Mouse (Mus musculus) limb, embryonic 11.5 days (tissue): Measurements from ENCODE around the gene Pms1. TPM values are rescaled to one million over a fixed set of nuclear protein-coding genes. Genes with fewer than 3 reads are reported as not detected.
A peak's percentile ranks its signal among the peaks of the same experiment; 100 is the strongest.
"Not testable (repeated sequence)": the region's sequence is repeated elsewhere in the genome, so short reads cannot be mapped to it uniquely, and the experiment has no call there.

Source experiments
- ATAC-seq: fragments of 200-750 bp; cut with Nextera tagmentation; 2 replicates; pipeline ENCODE4 v1.8.0; 2017; ENCODE audit warnings: low read depth; ENCODE audit not compliant: insufficient number of reproducible peaks, low FRiP score, low TSS enrichment
- DNase-seq: peaks from one replicate; pipeline ENCODE4 v3.0.0-alpha.2; 2015; ENCODE audit warnings: low spot score
- H3K27ac ChIP-seq: fragments of 300-500 bp; sonication (generic); replicated peaks from 2 replicates; pipeline ENCODE4 v1.5.1; 2014; ENCODE audit warnings: low read depth, mild to moderate bottlenecking, low read length
- H3K27me3 ChIP-seq: fragments of 300-500 bp; sonication (generic); 2 replicates; pipeline ENCODE4 v1.6.1; 2014; ENCODE audit warnings: mild to moderate bottlenecking, low read length, mixed read lengths; ENCODE audit not compliant: control insufficient read depth, insufficient read depth
- H3K36me3 ChIP-seq: fragments of 300-500 bp; sonication (generic); 2 replicates; pipeline ENCODE4 v1.6.1; 2014; ENCODE audit warnings: mild to moderate bottlenecking, low read length, moderate library complexity, mixed read lengths; ENCODE audit not compliant: control insufficient read depth, insufficient read depth
- H3K4me1 ChIP-seq: fragments of 300-500 bp; sonication (generic); 2 replicates; pipeline ENCODE4 v1.6.1; 2014; ENCODE audit warnings: low read length, mixed read lengths; ENCODE audit not compliant: control insufficient read depth, insufficient read depth
- H3K4me2 ChIP-seq: fragments of 300-500 bp; sonication (generic); 2 replicates; pipeline ENCODE4 v1.6.1; 2014; ENCODE audit warnings: low read depth, mild to moderate bottlenecking, moderate library complexity; ENCODE audit not compliant: severe bottlenecking
- H3K4me3 ChIP-seq: fragments of 300-500 bp; sonication (generic); 2 replicates; pipeline ENCODE4 v1.5.1; 2014; ENCODE audit warnings: low read depth, low read length
- H3K9ac ChIP-seq: fragments of 300-500 bp; sonication (generic); 2 replicates; pipeline ENCODE4 v1.6.1; 2014; ENCODE audit warnings: mild to moderate bottlenecking, low read length
- H3K9me3 ChIP-seq: fragments of 300-500 bp; sonication (generic); 2 replicates; pipeline ENCODE4 v1.6.1; 2016; ENCODE audit warnings: low read length; ENCODE audit not compliant: control insufficient read depth
- WGBS: fragments of 180-500 bp; shearing (Covaris S2); extraction: QIAGEN DNeasy Blood & Tissue Kit; methylation state at CpG from one replicate; pipeline ENCODE4 v1.1.7; 2014; 5-methylcytosine and 5-hydroxymethylcytosine counted together
- polyA plus RNA-seq: library from polyadenylated mRNA; unstranded; fragments of >200 nt; fragmentation: Nextera tagmentation; extraction: Ambion mirVana; gene quantifications from 2 replicates; pipeline ENCODE4 v1.2.1, GENCODE M21; 2014

The Pms1 gene
- polyA plus RNA-seq, 1 experiment from 2014 or later: 27.4 TPM

GRCm38 (mm10) chr1:53321662-53322344 is 25.0 kb upstream of the Pms1 start:
- no peak for ATAC-seq
- Histone ChIP-seq H3K36me3 (no peaks in the 10 kb centered on the region; the same call in 1 of the 2 replicates), H3K9ac (no peak overlapping the region), H3K9me3 (no peaks in the 10 kb centered on the region), H3K27ac (no peak overlapping the region), H3K4me1 (no peaks in the 10 kb centered on the region), H3K4me2 (no peak overlapping the region), H3K4me3 (no peak overlapping the region), H3K27me3 (no peaks in the 10 kb centered on the region)
- 93% methylated on average over 4 of the region's 4 CpGs for WGBS
- no peak for DNase-seq

DNA sequence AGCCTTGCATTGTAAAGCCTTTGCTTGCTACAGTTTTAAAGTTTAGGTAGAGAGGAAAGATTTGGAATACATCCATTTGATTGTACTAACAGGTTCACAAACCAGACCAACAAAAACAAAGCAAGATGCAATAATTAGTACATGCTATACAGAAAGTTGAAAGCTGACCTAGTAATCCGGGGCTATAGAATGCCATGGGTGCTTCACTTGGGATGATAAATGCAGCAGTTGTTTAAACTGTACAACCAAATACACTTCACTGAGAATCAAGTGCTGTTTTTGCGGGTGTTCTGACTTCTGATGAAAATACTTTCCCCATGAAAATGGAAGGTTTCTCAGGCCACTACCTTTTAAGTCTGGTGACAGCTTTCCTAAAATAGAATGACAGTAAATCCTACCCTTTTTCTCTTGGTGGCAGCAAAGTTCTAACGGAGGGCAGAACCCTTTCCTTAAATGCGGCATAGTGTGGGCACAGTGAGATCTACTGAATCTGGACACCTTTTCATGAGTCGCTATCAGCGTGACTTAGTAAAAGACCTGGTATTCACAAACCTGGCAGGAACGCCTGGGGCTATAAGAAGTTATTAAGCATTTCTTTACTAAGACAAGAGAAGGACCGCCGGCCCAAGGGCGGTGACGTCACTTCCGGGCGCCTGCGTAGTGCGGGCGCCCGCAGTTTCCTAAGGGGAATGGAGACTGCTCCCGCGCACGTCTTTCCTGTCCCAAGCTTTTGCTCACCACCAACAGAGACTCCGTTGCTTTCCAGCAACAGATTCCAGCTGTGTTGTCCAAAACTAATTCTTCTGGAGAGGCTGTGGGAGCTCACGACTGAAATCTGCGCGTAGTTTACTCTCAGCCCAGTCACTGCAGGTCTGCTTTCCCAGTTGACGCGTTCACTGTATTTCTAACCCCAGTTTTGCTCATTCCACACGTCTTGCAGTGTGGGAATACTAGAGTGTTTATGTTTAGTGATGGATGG is 16.5 kb upstream of the Pms1 start, which contains the start of gene Osgepl1:
Gene Osgepl1 (plus strand): TSS at position 636 of the 979 bp plus-strand sequence.
- peak within 1 kb of the TSS; percentile 50 for H3K4me3 ChIP-seq
- whole genome bisulfite sequencing: 3% methylated on average over 27 of the region's 27 CpGs
- peak; percentile 88 for DNase-seq
- H3K27me3 ChIP-seq: no peaks in the 10 kb centered on the region
- no peaks in the 10 kb centered on the region for H3K4me1 ChIP-seq
- H3K9me3 ChIP-seq: no peaks in the 10 kb centered on the region
- H3K9ac ChIP-seq: peak within 1 kb of the TSS; percentile 63
- peak within 1 kb of the TSS; percentile 52 for H3K4me2 ChIP-seq
- peak within 1 kb of the TSS; percentile 24; the same call in 1 of the 2 replicates for H3K27ac ChIP-seq
- ATAC-seq: peak; percentile 95
- no peaks in the 10 kb centered on the region for H3K36me3 ChIP-seq

DNA sequence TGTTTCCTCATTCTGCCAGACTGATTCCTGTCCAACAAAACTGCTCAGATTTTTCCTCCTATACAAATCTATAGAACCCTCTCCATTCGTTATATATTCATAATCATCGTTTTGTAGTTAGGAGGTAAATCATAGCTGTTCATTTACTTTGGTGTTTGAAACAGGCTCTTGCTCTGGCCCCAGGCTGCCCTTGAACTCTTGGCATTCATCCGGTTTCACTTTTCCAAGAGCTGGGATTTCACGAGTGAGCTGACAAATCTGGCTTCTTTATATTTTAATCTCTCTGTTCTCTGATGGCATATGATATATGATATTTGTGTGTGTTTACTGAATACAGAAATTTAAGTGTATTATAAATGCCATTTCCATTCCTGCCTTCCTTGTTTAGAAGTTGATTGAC is 3.7 kb upstream of the Pms1 start:
- H3K36me3 ChIP-seq: no peaks in the 10 kb centered on the region
- WGBS: 87% methylated on average over 4 of the region's 4 CpGs
- no peak overlapping the region for H3K4me3 ChIP-seq
- ATAC-seq (no peak), DNase-seq (no peak)
- H3K9ac ChIP-seq: no peak overlapping the region
- no peak overlapping the region for H3K27ac ChIP-seq
- no peaks in the 10 kb centered on the region for H3K27me3 ChIP-seq
- 0 out of 2 replicates have a peak, but pooled peaks cover 2% of the 10 kb centered on the region for H3K4me1 ChIP-seq
- no peak overlapping the region for H3K4me2 ChIP-seq
- no peaks in the 10 kb centered on the region for H3K9me3 ChIP-seq

GRCm38 (mm10) chr1:53291197-53291596 is 5.6 kb downstream of the Pms1 start:
- Histone ChIP-seq H3K4me1 (0 out of 2 replicates have a peak, but pooled peaks cover 2% of the 10 kb centered on the region), H3K9ac (no peak overlapping the region), H3K4me2 (no peak overlapping the region), H3K4me3 (no peak overlapping the region), H3K27me3 (no peaks in the 10 kb centered on the region), H3K9me3 (no peaks in the 10 kb centered on the region), H3K36me3 (no peaks in the 10 kb centered on the region), H3K27ac (no peak overlapping the region)
- ATAC-seq (no peak), DNase-seq (no peak)
- 86% methylated on average over 3 of the region's 3 CpGs for WGBS

GRCm38 (mm10) chr1:53272646-53273045 is 24.2 kb downstream of the Pms1 start:
- no peak overlapping the region for H3K27ac ChIP-seq
- H3K4me1 ChIP-seq: no peaks in the 10 kb centered on the region
- DNase-seq (peak; percentile 31), ATAC-seq (no peak)
- H3K4me2 ChIP-seq: no peak overlapping the region
- no peak overlapping the region for H3K9ac ChIP-seq
- H3K4me3 ChIP-seq: no peak overlapping the region
- no peaks in the 10 kb centered on the region for H3K27me3 ChIP-seq
- no peaks in the 10 kb centered on the region for H3K9me3 ChIP-seq
- H3K36me3 ChIP-seq: no peaks in the 10 kb centered on the region

GRCm38 (mm10) chr1:53269901-53270300 is 26.9 kb downstream of the Pms1 start:
- no peak overlapping the region for H3K4me3 ChIP-seq
- H3K4me2 ChIP-seq: no peak overlapping the region
- no peaks in the 10 kb centered on the region for H3K36me3 ChIP-seq
- WGBS: 85% methylated on average over 3 of the region's 3 CpGs
- DNase-seq (no peak), ATAC-seq (no peak)
- no peak overlapping the region for H3K27ac ChIP-seq
- H3K9me3 ChIP-seq: no peaks in the 10 kb centered on the region
- no peak overlapping the region for H3K9ac ChIP-seq
- no peaks in the 10 kb centered on the region for H3K4me1 ChIP-seq
- no peaks in the 10 kb centered on the region for H3K27me3 ChIP-seq

GRCm38 (mm10) chr1:53264958-53265612 is 31.7 kb downstream of the Pms1 start:
- not testable (repeated sequence) for H3K9me3 ChIP-seq, H3K4me2 ChIP-seq, H3K27ac ChIP-seq, ATAC-seq, H3K4me1 ChIP-seq, H3K4me3 ChIP-seq, DNase-seq, H3K36me3 ChIP-seq, H3K27me3 ChIP-seq, H3K9ac ChIP-seq

- no peak overlapping the region for H3K27ac ChIP-seq
- H3K4me3 ChIP-seq: no peak overlapping the region
- no peaks in the 10 kb centered on the region for H3K4me1 ChIP-seq
- no peak overlapping the region for H3K9ac ChIP-seq
- H3K9me3 ChIP-seq: 0 out of 2 replicates have a peak, but pooled peaks cover 2% of the 10 kb centered on the region
- no peaks in the 10 kb centered on the region for H3K27me3 ChIP-seq
- ATAC-seq (no peak), DNase-seq (no peak)
- 59% methylated on average over 1 of the region's 1 CpGs for WGBS
- H3K36me3 ChIP-seq: no peaks in the 10 kb centered on the region
- no peak overlapping the region for H3K4me2 ChIP-seq
Measured at GRCm38 (mm10) chr1:53226063-53226462, 70.8 kb downstream of the Pms1 start.
